Mouse (Mus musculus) megakaryocyte, embryonic 14.5 days (primary cell): ENCODE data around the gene Gm3402.

ENCODE experiments used
- FLI1 ChIP-seq: IDR thresholded peaks from 2 replicates; pipeline ENCODE4 v1.6.1; 2012; ENCODE audit warnings: low read length, inconsistent platforms, mixed read lengths
- GATA1 ChIP-seq: IDR thresholded peaks from 3 replicates; pipeline ENCODE4 v1.6.1; 2012; ENCODE audit warnings: mixed read lengths, low read length, inconsistent platforms, borderline replicate concordance

GRCm38 (mm10) chr5:146564259-146564658 is 50.3 kb downstream of the Gm3402 start:
- TF ChIP-seq GATA1 = no peak
- TF ChIP-seq FLI1 = no peak
